Mouse (Mus musculus) liver, embryonic 11.5 days (tissue): Measurements from ENCODE around the gene Mien1. TPM values are rescaled to one million over a fixed set of nuclear protein-coding genes. Genes with fewer than 3 reads are reported as not detected.
A peak's percentile ranks its signal among the peaks of the same experiment; 100 is the strongest.

Source experiments
- ATAC-seq: fragments of 200-750 bp; cut with Nextera tagmentation; replicated peaks from 2 replicates; pipeline ENCODE4 v1.8.0; 2017; ENCODE audit warnings: moderate number of reproducible peaks, mild to moderate bottlenecking, moderate TSS enrichment, moderate library complexity; ENCODE audit not compliant: low FRiP score
- DNase-seq: peaks from one replicate; pipeline ENCODE4 v3.0.0-alpha.2; 2017; ENCODE audit warnings: low spot score
- H3K27ac ChIP-seq: fragments of 300-500 bp; sonication (generic); 2 replicates; pipeline ENCODE4 v1.5.1; 2014; ENCODE audit warnings: mild to moderate bottlenecking, low read depth, low read length, control low read depth
- H3K27me3 ChIP-seq: fragments of 300-500 bp; sonication (generic); replicated peaks from 2 replicates; pipeline ENCODE4 v1.6.1; 2014; ENCODE audit warnings: low read length, mixed read lengths; ENCODE audit not compliant: control insufficient read depth, insufficient read depth
- H3K36me3 ChIP-seq: fragments of 300-500 bp; sonication (generic); 2 replicates; pipeline ENCODE4 v1.6.1; 2014; ENCODE audit warnings: mild to moderate bottlenecking, low read length, moderate library complexity, mixed read lengths; ENCODE audit not compliant: control insufficient read depth, insufficient read depth
- H3K4me1 ChIP-seq: fragments of 300-500 bp; sonication (generic); replicated peaks from 2 replicates; pipeline ENCODE4 v1.6.1; 2014; ENCODE audit warnings: low read length, mixed read lengths; ENCODE audit not compliant: control insufficient read depth, insufficient read depth
- H3K4me2 ChIP-seq: fragments of 300-500 bp; sonication (generic); 2 replicates; pipeline ENCODE4 v1.6.1; 2014; ENCODE audit warnings: mild to moderate bottlenecking, control low read depth, moderate library complexity
- H3K4me3 ChIP-seq: fragments of 300-500 bp; sonication (generic); 2 replicates; pipeline ENCODE4 v1.5.1; 2014; ENCODE audit warnings: low read depth, low read length, control low read depth
- H3K9ac ChIP-seq: fragments of 300-500 bp; sonication (generic); 2 replicates; pipeline ENCODE4 v1.6.1; 2014; ENCODE audit warnings: low read depth, low read length, control low read depth
- H3K9me3 ChIP-seq: fragments of 300-500 bp; sonication (generic); 2 replicates; pipeline ENCODE4 v1.6.1; 2016; ENCODE audit warnings: low read length, inconsistent platforms, mixed read lengths; ENCODE audit not compliant: control insufficient read depth
- WGBS: fragments of 180-500 bp; shearing (Covaris S2); extraction: QIAGEN DNeasy Blood & Tissue Kit; methylation state at CpG from one replicate; pipeline ENCODE4 v1.1.7; 2014; 5-methylcytosine and 5-hydroxymethylcytosine counted together
- polyA plus RNA-seq: library from polyadenylated mRNA; unstranded; fragments of >200 nt; fragmentation: Nextera tagmentation; extraction: Ambion mirVana; gene quantifications from 2 replicates; pipeline ENCODE4 v1.2.1, GENCODE M21; 2014

Gene Mien1
- polyA plus RNA-seq, 1 experiment from 2014 or later = 100 TPM

- no peak for ATAC-seq
- Histone ChIP-seq H3K4me3 (no peak overlapping the region), H3K9ac (no peak overlapping the region), H3K9me3 (no peaks in the 10 kb centered on the region), H3K4me2 (peak overlapping the region; percentile 34), H3K36me3 (no peaks in the 10 kb centered on the region), H3K27ac (no peak overlapping the region), H3K4me1 (peaks cover 10% of the 10 kb centered on the region), H3K27me3 (peaks cover 48% of the 10 kb centered on the region)
- 58% methylated on average over 8 of the region's 8 CpGs for WGBS
- DNase-seq = no peak
Observed at GRCm38 (mm10) chr11:98408872-98409271, 29.9 kb downstream of the Mien1 start.

- Histone ChIP-seq H3K9me3 (no peaks in the 10 kb centered on the region), H3K9ac (no peak overlapping the region), H3K27ac (no peak overlapping the region), H3K4me3 (no peak overlapping the region), H3K4me1 (peaks cover 10% of the 10 kb centered on the region), H3K4me2 (no peak overlapping the region), H3K36me3 (no peaks in the 10 kb centered on the region), H3K27me3 (peaks cover 26% of the 10 kb centered on the region)
- DNase-seq (no peak), ATAC-seq (no peak)
- 80% methylated on average over 6 of the region's 6 CpGs for WGBS
Observed at GRCm38 (mm10) chr11:98406621-98407020, 32.2 kb downstream of the Mien1 start.

DNA sequence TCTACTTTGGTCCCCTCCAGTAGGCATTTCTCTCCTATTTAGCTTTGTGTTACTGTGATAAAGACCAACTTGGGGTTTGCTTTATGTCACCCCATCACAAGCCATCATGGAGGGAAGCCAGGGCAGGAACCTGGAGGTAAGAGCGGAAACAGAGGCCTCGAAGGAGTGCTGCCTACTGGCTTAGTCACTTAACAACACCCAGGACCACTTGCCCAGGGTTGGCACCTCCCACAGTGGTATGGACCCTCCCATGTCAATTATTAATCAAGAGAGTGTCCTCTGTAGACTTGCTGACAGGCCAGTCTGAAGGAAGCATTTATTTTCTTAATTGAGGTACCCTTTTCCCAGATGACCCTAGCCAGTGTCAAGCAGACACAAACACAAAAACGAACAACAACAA is 38.0 kb downstream of the Mien1 start:
- H3K9ac ChIP-seq = peak overlapping the region; percentile 83
- 54% methylated on average over 3 of the region's 3 CpGs for WGBS
- ATAC-seq (no peak), DNase-seq (no peak)
- peak overlapping the region; percentile 82 for H3K4me2 ChIP-seq
- no peaks in the 10 kb centered on the region; the same call in 1 of the 2 replicates for H3K27me3 ChIP-seq
- no peak overlapping the region; the same call in 1 of the 2 replicates for H3K27ac ChIP-seq
- H3K4me1 ChIP-seq = peaks cover 4% of the 10 kb centered on the region; the same call in 1 of the 2 replicates
- H3K36me3 ChIP-seq = no peaks in the 10 kb centered on the region
- no peaks in the 10 kb centered on the region for H3K9me3 ChIP-seq
- peak overlapping the region; percentile 76 for H3K4me3 ChIP-seq

- Histone ChIP-seq H3K9ac (peak within 1 kb of the TSS; percentile 83), H3K27ac (peak within 1 kb of the TSS; percentile 92), H3K27me3 (no peaks in the 10 kb centered on the region; the same call in 1 of the 2 replicates), H3K4me2 (peak within 1 kb of the TSS; percentile 82), H3K4me1 (peaks cover 5% of the 10 kb centered on the region; the same call in 1 of the 2 replicates), H3K36me3 (no peaks in the 10 kb centered on the region), H3K9me3 (no peaks in the 10 kb centered on the region), H3K4me3 (peak within 1 kb of the TSS; percentile 76)
- ATAC-seq (peak; percentile 89), DNase-seq (peak; percentile 89)
- under 1% methylated on average over 40 of the region's 40 CpGs for WGBS
Observed at GRCm38 (mm10) chr11:98400161-98400726, 38.5 kb downstream of the Mien1 start, which contains the start of gene Pgap3. Pgap3 (minus strand) TSS chr11:98400490.

DNA sequence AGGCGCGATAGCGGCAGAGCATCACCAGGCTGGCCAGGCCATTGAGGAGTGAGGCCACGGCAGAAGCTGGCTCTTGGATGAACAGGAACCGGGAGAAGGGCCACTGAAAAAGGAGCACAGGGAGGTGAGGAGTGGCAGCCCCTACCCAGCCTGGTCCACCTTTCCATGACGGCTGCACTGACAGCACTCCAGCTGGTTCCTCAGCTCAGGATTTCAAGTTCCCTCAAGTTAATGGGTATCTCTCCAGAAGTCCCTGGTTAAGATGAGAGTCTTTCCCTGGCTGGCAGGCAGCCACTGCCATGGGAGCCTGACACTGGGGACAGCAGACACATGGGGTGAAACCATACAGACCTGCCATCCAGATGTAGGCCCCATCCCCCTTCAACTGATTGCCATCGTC is 40.8 kb downstream of the Mien1 start:
- ATAC-seq = no peak
- Histone ChIP-seq H3K9me3 (no peaks in the 10 kb centered on the region), H3K4me2 (no peak overlapping the region), H3K4me3 (no peak overlapping the region), H3K27ac (no peak overlapping the region), H3K4me1 (peaks cover 27% of the 10 kb centered on the region), H3K27me3 (no peaks in the 10 kb centered on the region), H3K9ac (no peak overlapping the region), H3K36me3 (no peaks in the 10 kb centered on the region)
- WGBS = 88% methylated on average over 7 of the region's 7 CpGs
- DNase-seq = no peak

DNA sequence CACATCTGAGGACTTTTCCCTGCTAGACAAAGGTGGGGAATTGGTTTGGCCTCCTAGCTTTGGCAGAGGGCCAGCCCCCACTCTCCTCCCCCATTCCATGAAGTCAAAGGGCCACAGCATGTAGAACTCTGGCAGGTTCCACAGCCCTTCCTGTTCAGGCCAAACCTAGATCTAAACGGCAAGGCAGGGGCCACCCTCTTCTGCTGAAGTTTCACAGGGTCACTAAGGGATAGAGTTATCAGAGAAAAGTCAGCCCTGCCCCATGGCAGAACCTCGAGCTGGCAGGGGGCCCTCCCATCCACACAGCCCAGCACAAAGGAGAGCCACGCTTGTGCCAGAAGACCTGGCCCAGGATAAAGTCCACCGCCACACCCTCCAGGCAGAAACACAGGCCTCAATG is 43.8 kb downstream of the Mien1 start:
- whole genome bisulfite sequencing = 43% methylated on average over 4 of the region's 4 CpGs
- Histone ChIP-seq H3K4me1 (peaks cover 39% of the 10 kb centered on the region), H3K27ac (peak overlapping the region; percentile 59; the same call in 1 of the 2 replicates), H3K9me3 (no peaks in the 10 kb centered on the region), H3K36me3 (no peaks in the 10 kb centered on the region), H3K4me2 (no peak overlapping the region), H3K27me3 (peaks cover 13% of the 10 kb centered on the region), H3K9ac (no peak overlapping the region), H3K4me3 (no peak overlapping the region)
- DNase-seq (no peak), ATAC-seq (peak; percentile 32; the same call in 1 of the 2 replicates)

- H3K4me3 ChIP-seq = no peak overlapping the region
- H3K27me3 ChIP-seq = peaks cover 14% of the 10 kb centered on the region
- peaks cover 35% of the 10 kb centered on the region for H3K4me1 ChIP-seq
- H3K36me3 ChIP-seq = no peaks in the 10 kb centered on the region
- no peak for ATAC-seq
- DNase-seq = no peak
- WGBS = 59% methylated on average over 6 of the region's 6 CpGs
- H3K27ac ChIP-seq = peak overlapping the region; percentile 62; the same call in 1 of the 2 replicates
- no peak overlapping the region for H3K9ac ChIP-seq
- H3K4me2 ChIP-seq = no peak overlapping the region
- no peaks in the 10 kb centered on the region for H3K9me3 ChIP-seq
Observed at GRCm38 (mm10) chr11:98394301-98394700, 44.5 kb downstream of the Mien1 start.

GRCm38 (mm10) chr11:98393317-98393716 is 45.5 kb downstream of the Mien1 start:
- H3K4me3 ChIP-seq = no peak overlapping the region
- H3K36me3 ChIP-seq = no peaks in the 10 kb centered on the region
- H3K4me1 ChIP-seq = peaks cover 37% of the 10 kb centered on the region
- DNase-seq (no peak), ATAC-seq (peak; percentile 65)
- 31% methylated on average over 6 of the region's 6 CpGs for WGBS
- peak overlapping the region; percentile 62 for H3K27ac ChIP-seq
- H3K9ac ChIP-seq = peak overlapping the region; percentile 54
- H3K4me2 ChIP-seq = peak overlapping the region; percentile 47
- H3K27me3 ChIP-seq = peaks cover 19% of the 10 kb centered on the region
- H3K9me3 ChIP-seq = no peaks in the 10 kb centered on the region

DNA sequence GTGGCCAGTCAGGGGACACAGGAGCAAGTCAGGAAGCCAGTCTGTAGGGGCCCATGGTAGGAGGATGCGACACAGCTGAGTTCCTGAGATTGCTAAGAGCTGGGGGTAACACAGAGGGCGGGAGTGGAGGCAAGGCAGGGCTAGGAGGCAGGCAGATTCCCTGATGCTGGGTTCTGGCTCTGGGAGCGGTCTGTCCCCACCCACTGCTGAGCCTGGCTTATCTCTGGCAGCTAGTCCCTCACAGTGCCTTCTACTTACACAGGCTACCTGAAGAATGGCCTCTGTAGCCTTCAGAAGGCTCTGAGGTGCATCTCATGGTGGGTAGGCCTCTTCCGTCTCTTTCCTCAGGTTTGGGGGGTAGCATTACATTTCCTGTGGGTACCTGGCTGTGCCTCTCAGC is 46.1 kb downstream of the Mien1 start:
- H3K4me3 ChIP-seq = no peak overlapping the region
- H3K36me3 ChIP-seq = no peaks in the 10 kb centered on the region
- H3K4me1 ChIP-seq = peaks cover 37% of the 10 kb centered on the region
- H3K9ac ChIP-seq = no peak overlapping the region
- no peaks in the 10 kb centered on the region for H3K9me3 ChIP-seq
- H3K4me2 ChIP-seq = peak overlapping the region; percentile 47
- no peak for DNase-seq
- WGBS = 27% methylated on average over 4 of the region's 4 CpGs
- peak; percentile 81 for ATAC-seq
- peaks cover 25% of the 10 kb centered on the region for H3K27me3 ChIP-seq
- peak overlapping the region; percentile 62 for H3K27ac ChIP-seq
